ENCODE assay signal across 20 mouse cellular contexts in genomic region chr4:137671711-137672500, GRCm38 (mm10). TPM values are rescaled to one million over a fixed set of nuclear protein-coding genes. Genes with fewer than 3 reads are reported as not detected.
DNase-seq lines count a peak whose midpoint lies in the region; TF ChIP-seq lines count a peak whose summit lies in the region.
"Had no signal": no experiment of that assay in that cellular context is flagged by ENCODE, and none has a peak within 500 bp of the region (broad histone marks: within the 10 kb centered on the region; RNA-seq: fewer than 3 reads in every experiment).

No protein-coding gene starts in this region.

- 50% methylated on average over 13 of the region's 13 CpGs for WGBS in kidney, adult 2 months
- 24% methylated on average over 13 of the region's 13 CpGs for WGBS in cerebellum, adult 2 months
- WGBS in limb, embryonic 10.5 days, result 79% methylated on average over 13 of the region's 13 CpGs

- no peak for TF ChIP-seq POLR2A in kidney, adult 2 months (IDR thresholded peaks at IDR 0.05; ENCODE audit: low read depth, low read length)
- TF ChIP-seq POLR2A in cerebellum, adult 2 months (IDR thresholded peaks at IDR 0.05; ENCODE audit: borderline replicate concordance, insufficient read depth, low read length), result no peak

- TF ChIP-seq CTCF in kidney, adult 2 months (conservative IDR thresholded peaks at IDR 0.05; ENCODE audit: insufficient read depth, insufficient read length, low read depth, low read length), result no peak
- no peak for TF ChIP-seq CTCF in cerebellum, adult 2 months (IDR thresholded peaks at IDR 0.05; ENCODE audit: borderline replicate concordance, insufficient read depth, low read depth, low read length)

- H3K4me1 ChIP-seq in kidney, adult 2 months (ENCODE audit: control insufficient read depth, insufficient read depth, low read length), result no peaks in the 10 kb centered on the region; the same call in 1 of the 2 replicates
- H3K4me1 ChIP-seq in cerebellum, adult 2 months (ENCODE audit: control insufficient read depth, insufficient read depth, low read length), result peaks cover 66% of the 10 kb centered on the region
- peaks cover 8% of the 10 kb centered on the region for H3K4me1 ChIP-seq in limb, embryonic 10.5 days

- H3K36me3 ChIP-seq in kidney, adult 2 months (ENCODE audit: control insufficient read depth, insufficient read depth, low read length), result no peaks in the 10 kb centered on the region
- no peaks in the 10 kb centered on the region for H3K36me3 ChIP-seq in limb, embryonic 10.5 days
- H3K36me3 ChIP-seq: embryonic facial prominence, embryonic 15.5 days; forebrain, embryonic 10.5 days; G1E; heart, embryonic 12.5 days; hindbrain, embryonic 10.5 days had no signal

- peak overlapping the region; percentile 1; the same call in 1 of the 2 replicates for H3K27ac ChIP-seq in kidney, adult 2 months (ENCODE audit: insufficient read depth, low read depth, low read length)
- H3K27ac ChIP-seq in cerebellum, adult 2 months (ENCODE audit: insufficient read depth, low read length), result no peak overlapping the region
- no peak overlapping the region for H3K27ac ChIP-seq in limb, embryonic 10.5 days
- H3K27ac ChIP-seq: embryonic facial prominence, embryonic 15.5 days; forebrain, embryonic 10.5 days; gastrocnemius, adult 2 months; hindbrain, embryonic 10.5 days; hindbrain, embryonic 14.5 days had no signal

- H3K27me3 ChIP-seq in kidney, adult 2 months (replicated peaks; ENCODE audit: control insufficient read depth, insufficient read depth, low read length), result no peaks in the 10 kb centered on the region; the same call in 1 of the 2 replicates
- H3K27me3 ChIP-seq in cerebellum, adult 2 months (ENCODE audit: control insufficient read depth, insufficient read depth, low read length), result no peaks in the 10 kb centered on the region
- H3K27me3 ChIP-seq in limb, embryonic 10.5 days (ENCODE audit: low read depth, poor library complexity, severe bottlenecking), result peaks cover 16% of the 10 kb centered on the region

- DNase-seq in cerebellum, adult 11 months, result peak; percentile 55
- DNase-seq in cerebellum, postnatal 36 days, result no peak
- peak; percentile 29 for DNase-seq in kidney, adult 2 months
- no peak for DNase-seq in kidney, postnatal 14 days
- peak; percentile 50 to 61 for DNase-seq in cerebellum, adult 2 months
- peak; percentile 53 to 65 for DNase-seq in cerebellum, postnatal 25 days
- no peak for DNase-seq in layer of hippocampus, postnatal 14 days (ENCODE audit: low spot score in 2 of 2)
- DNase-seq in limb, embryonic 10.5 days (ENCODE audit: low spot score), result no peak
- DNase-seq: adrenal gland, postnatal 14 days; B cell, adult 2 months; embryo, embryonic 11 days; gastrocnemius, adult 2 months; gastrocnemius, postnatal 25 days had no signal

- no peak overlapping the region for H3K4me3 ChIP-seq in kidney, adult 2 months (ENCODE audit: insufficient read depth, low read depth, low read length)
- no peak overlapping the region for H3K4me3 ChIP-seq in cerebellum, adult 2 months (replicated peaks; ENCODE audit: insufficient read depth, low read depth, low read length)
- H3K4me3 ChIP-seq in limb, embryonic 10.5 days, result no peak overlapping the region
- H3K4me3 ChIP-seq: embryonic facial prominence, embryonic 15.5 days; erythroblast, embryonic 14.5 days; forebrain, embryonic 10.5 days; gastrocnemius, adult 2 months; heart, embryonic 12.5 days; hindbrain, embryonic 10.5 days had no signal

- H3K9me3 ChIP-seq in limb, embryonic 10.5 days (replicated peaks), result no peaks in the 10 kb centered on the region
- H3K9me3 ChIP-seq: embryonic facial prominence, embryonic 15.5 days; forebrain, embryonic 10.5 days; G1E; heart, embryonic 12.5 days; hindbrain, embryonic 10.5 days had no signal

RNA-seq across cellular contexts. Expression of gene Rap1gap, which starts 7.4 kb away (rescaled TPM):
- polyA plus RNA-seq in kidney, adult 2 months (2012; rRNA removed), result 213 and 248 TPM in 2 replicates
- 396 and 425 TPM in 2 replicates for polyA plus RNA-seq in cerebellum, adult 2 months (2012; rRNA removed)
- 100 to 1,000 TPM; 242 to 257 TPM for total RNA-seq in layer of hippocampus, postnatal 14 days (2021)
- polyA plus RNA-seq in limb, embryonic 10.5 days (2016; fragmentation: Nextera tagmentation; extraction: Ambion mirVana), result 2.8 and 4.2 TPM in 2 replicates
- total RNA-seq: G1E had no signal
- polyA plus RNA-seq: G1E had no signal

Comparison
In these comparisons a context has a peak if more than half of its experiments do, and no peak if none do; other contexts are left out.
1. DNase-seq: peak in cerebellum, adult 11 months (single experiment), kidney, adult 2 months (single experiment), cerebellum, adult 2 months (2 of 2) and cerebellum, postnatal 25 days (2 of 2); none in cerebellum, postnatal 36 days (0 of 2), kidney, postnatal 14 days (single experiment), layer of hippocampus, postnatal 14 days (0 of 2) and limb, embryonic 10.5 days (single experiment).
2. RNA of gene Rap1gap, which starts 7.4 kb away (polyA plus RNA-seq): 396 to 425 TPM in cerebellum, adult 2 months and 213 to 248 TPM in kidney, adult 2 months; 2.8 to 4.2 TPM in limb, embryonic 10.5 days; every median in the first group is over 10 times any median in the second.